Mouse (Mus musculus) C2C12 (cell line): ENCODE results near the gene Nfs1.

Source experiments
- CTCF ChIP-seq: IDR thresholded peaks from one replicate; pipeline ENCODE4 v1.5.1; 2011; ENCODE audit not compliant: control insufficient read depth, insufficient read depth, insufficient read length
- FOSL1 ChIP-seq: IDR thresholded peaks from one replicate; pipeline ENCODE4 v1.8.0; 2011; ENCODE audit warnings: mild to moderate bottlenecking, low read length; ENCODE audit not compliant: poor library complexity, insufficient read depth, severe bottlenecking
- MAX ChIP-seq: IDR thresholded peaks from one replicate; pipeline ENCODE4 v1.6.1; 2011; ENCODE audit warnings: mild to moderate bottlenecking, control low read depth
- MYOG ChIP-seq: IDR thresholded peaks from one replicate; pipeline ENCODE4 v1.6.1; 2011; ENCODE audit not compliant: control insufficient read depth, insufficient read length; ENCODE audit errors: extremely low read depth
- USF1 ChIP-seq: IDR thresholded peaks from one replicate; pipeline ENCODE4 v1.6.1; 2011; ENCODE audit warnings: low read depth, mild to moderate bottlenecking, control low read depth, moderate library complexity

DNA sequence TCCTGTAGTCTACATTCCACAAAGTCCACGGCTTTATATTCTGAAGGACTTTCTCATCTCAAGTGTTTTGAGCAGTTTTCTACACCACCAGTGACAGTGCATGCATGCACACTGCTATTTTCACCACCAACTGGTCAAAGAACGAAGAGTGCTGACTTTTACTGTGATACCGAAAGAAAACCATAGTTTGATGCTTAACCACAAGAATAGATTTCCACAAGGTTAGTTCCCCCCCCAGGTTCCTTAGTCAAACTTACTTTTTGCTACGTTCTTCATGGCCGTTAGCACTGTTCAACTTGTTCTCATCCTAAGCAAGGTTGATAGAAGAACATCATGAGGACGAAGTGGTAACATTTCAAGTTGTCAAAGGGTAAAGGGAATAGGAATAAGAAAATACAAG lies 33.1 kb upstream of the Nfs1 start:
- TF ChIP-seq CTCF (no peak), MYOG (no peak), MAX (no peak), USF1 (no peak), FOSL1 (no peak)
